Mouse (Mus musculus) neural tube, embryonic 10.5 days (tissue): ENCODE data around the gene Hoxd12.

Experiments used
- DNase-seq: peaks from one replicate; pipeline ENCODE4 v3.0.0-alpha.2; 2017; ENCODE audit warnings: low spot score; ENCODE audit errors: extremely low spot score

Gene Hoxd12

DNA sequence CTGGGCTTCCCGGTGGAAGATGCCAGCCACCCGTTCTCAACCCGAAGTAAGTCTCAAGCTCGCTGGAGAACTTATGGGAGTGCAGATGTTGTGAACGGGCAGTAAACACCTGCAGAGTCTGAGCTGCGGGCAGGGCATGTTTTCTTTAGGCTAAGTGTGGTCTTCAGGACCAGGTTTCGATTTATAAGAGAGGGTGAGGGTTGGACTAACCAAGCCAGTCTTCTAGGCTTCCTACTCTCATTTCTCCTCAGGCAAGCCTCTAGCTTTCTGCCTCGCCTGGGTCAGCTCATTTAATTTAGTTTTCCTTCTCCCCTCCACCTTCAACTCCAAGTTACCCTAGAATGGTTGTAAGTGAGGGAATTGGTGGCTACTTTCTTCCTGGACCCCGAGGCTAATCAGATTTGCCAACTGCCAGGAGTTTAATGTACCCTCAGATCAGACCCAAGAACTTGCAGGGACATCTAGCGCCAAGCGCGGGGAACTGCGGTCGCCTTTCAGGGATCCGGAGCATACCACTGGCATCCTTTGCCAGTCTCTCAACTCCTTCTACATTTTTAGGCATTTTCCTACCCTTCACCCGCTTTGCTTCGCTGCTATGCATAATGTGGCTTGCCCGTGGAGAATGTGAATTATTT, 11.4 kb upstream of the Hoxd12 start:
- peak; percentile 69 for DNase-seq

DNA sequence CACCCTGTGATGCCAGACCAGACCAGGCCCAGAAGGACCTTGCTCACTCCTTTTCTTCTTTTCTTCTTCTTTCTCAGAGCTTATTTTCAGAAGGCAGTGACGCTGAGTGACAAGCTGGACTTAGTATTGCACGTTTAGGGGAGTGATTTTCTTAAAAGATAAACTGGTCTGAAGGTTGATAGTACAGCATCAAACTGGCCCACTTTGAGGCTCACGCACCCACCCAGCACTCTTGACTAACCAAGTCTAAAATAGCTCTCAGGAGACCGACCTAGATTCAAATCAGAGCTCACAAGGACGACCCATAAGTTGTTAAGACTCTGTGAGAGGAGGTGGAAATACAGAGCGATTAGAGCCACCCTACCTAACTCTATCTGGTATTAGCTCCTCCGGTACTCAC, 8.4 kb upstream of the Hoxd12 start:
- peak; percentile 45 for DNase-seq

DNA sequence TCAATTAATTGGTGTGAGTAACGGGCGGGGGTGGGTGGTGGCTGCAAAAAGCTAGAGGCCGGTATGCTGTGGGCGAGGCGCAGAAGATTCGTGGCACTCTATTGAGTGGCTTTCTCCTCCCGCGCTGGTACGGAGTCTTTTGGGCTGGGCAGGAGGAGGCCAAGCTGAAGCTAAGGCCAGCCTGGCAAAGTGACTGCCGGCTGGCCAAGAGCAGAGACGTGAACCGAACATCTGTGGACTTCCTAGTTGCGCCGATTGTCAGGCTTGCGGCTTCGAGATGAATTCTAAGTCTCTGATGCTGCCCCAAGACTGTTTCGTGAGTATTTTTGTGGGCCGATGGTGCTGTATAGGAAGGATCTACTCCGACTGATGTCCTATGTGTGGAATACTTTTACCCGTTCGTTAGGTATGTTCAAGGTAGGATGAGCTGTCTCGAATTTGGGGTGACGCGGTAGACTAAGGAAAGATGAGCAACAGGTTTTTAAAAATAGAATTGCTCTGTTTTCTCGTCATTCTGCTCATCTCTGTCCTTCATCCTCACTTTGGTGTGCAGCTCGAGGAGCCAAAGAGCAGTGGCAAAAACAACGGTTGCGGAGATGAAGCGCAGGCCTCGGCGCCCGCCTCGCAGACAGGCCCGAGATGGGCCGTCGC, 7.5 kb upstream of the Hoxd12 start:
- DNase-seq: peak; percentile 64

DNA sequence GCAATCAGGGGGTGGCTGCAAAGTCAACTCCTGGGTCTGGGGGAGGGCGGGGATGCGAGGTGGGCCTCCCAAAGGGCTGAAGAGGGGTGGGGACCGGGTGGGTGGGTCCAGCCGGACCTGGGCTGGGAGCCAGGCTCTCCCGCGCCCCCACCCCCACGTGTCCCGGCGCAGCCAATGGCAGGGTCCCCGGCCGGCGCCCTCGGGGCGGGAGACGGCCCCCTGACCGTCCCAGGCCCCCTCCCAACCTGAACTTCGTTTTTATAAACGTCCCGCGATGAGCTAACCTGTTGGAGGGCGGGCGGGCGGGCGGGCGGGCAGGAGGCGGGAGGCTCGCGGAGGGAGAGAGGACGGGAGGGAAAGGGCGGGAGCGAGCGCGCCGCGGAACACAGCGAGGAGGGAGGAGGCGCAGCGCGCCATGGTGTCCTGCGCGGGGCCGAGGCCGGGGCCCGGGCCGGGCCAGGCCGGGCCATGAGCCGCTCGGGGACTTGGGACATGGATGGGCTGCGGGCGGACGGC, 6.9 kb upstream of the Hoxd12 start, which contains the start of gene Hoxd13:
Gene Hoxd13 (plus strand): TSS at position 469 of the 516 bp plus-strand sequence.
- DNase-seq: no peak

DNA sequence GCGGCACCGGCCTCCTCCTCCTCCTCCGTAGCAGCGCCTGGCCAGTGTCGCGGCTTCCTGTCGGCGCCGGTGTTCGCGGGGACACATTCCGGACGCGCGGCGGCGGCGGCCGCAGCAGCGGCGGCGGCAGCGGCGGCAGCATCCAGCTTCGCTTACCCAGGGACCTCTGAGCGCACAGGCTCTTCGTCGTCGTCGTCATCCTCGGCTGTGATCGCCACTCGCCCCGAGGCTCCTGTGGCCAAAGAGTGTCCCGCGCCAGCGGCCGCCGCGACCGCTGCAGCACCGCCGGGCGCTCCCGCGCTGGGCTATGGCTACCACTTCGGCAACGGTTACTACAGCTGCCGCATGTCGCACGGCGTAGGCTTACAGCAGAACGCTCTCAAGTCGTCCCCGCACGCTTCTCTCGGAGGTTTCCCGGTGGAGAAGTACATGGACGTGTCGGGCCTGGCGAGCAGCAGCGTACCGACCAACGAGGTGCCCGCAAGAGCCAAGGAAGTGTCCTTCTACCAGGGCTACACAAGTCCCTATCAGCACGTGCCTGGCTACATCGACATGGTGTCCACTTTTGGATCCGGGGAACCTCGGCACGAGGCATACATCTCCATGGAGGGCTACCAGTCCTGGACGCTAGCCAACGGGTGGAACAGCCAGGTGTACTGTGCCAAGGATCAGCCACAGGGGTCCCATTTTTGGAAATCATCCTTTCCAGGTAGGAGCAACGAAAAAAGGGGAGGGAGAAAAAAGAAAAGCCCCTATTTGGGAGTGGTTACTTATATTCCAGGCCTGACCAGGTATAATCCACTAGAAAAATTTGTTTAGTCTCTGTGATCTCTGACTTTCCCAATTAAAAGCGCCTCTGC, 6.2 kb upstream of the Hoxd12 start:
- peak; percentile 80 for DNase-seq

DNA sequence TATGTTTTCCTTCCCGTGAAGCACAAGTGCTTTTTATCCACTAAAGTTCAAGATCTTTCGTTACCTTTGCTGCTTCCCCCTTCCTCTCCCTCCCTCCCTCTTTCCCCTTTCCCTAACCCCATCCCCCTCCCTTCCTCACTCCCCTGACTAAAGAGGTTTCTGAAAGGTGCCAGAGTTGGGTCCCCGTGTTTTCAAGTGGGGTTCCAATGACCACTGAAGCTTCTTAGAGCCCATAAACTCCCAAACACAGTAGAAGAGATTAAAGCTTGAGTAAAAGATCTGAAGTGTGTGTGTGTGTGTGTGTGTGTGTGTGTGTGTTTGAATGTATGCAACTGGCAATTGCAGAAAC, 5.6 kb upstream of the Hoxd12 start:
- no peak for DNase-seq

DNA sequence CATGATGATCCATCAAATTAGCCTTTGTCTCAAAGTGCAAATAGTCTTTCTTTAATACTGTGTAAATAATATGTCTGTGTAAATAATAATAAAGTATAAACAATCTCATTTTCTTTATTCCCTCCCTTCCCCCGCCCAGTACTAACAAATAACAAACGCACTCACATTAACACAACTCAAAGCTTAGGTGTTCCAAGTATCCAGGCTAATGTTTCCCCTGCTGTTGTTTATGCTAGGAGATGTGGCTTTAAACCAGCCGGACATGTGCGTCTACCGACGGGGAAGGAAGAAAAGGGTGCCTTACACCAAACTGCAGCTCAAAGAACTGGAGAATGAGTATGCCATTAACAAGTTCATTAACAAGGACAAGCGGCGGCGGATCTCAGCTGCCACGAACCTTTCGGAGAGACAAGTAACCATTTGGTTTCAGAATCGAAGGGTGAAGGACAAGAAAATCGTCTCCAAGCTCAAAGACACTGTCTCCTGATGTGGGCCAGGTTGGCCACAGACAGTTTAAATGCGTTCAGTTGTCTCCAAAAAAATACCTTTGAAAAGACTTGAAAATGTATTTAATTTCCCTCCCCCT, 5.1 kb upstream of the Hoxd12 start:
- peak; percentile 64 for DNase-seq

DNA sequence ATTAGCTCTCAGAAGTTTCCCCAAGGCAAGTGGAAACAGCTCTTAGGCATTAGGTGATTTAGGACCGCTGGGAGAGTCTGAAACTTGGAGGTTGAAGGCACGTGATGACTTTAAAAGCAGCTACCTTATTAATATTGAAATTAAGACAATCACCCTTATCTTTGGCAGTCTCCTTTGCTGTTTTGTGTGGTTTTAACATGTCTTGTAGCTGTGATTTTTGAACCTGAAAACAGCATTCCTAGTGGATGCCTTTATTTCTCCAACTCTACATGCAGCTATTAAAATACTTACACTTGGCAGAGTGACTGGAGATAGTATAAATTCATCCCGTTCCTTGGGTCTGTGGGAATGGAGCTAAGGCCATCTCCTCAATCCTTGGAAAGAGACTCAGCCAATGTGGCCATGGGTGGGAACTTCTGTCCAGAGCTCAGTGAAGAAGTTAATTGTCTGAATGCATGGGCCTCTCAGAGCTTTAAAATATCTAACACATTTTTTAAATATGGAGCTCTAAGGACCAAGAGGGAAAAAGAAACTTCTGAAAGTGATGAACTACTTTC, 4.1 kb upstream of the Hoxd12 start:
- no peak for DNase-seq

DNA sequence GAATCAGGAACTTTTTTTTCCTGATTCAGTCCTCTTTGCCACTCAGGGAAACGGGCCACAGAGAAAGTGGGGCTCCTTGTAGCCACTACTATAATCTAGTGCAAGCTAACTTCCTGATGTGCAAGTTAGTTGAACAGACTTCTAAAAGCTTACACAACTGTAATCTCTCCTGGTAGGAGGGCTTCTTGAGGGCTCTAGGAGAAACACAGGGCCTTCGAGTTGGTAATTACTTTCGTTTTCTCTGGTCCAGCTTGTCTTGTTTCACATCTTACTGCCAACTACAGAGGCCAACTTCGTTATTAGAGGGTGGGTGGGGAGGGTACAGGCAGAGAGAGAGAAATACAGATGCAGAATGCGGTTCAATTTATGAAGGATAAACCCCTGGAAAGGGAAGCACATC, 3.0 kb upstream of the Hoxd12 start:
- DNase-seq: no peak

DNA sequence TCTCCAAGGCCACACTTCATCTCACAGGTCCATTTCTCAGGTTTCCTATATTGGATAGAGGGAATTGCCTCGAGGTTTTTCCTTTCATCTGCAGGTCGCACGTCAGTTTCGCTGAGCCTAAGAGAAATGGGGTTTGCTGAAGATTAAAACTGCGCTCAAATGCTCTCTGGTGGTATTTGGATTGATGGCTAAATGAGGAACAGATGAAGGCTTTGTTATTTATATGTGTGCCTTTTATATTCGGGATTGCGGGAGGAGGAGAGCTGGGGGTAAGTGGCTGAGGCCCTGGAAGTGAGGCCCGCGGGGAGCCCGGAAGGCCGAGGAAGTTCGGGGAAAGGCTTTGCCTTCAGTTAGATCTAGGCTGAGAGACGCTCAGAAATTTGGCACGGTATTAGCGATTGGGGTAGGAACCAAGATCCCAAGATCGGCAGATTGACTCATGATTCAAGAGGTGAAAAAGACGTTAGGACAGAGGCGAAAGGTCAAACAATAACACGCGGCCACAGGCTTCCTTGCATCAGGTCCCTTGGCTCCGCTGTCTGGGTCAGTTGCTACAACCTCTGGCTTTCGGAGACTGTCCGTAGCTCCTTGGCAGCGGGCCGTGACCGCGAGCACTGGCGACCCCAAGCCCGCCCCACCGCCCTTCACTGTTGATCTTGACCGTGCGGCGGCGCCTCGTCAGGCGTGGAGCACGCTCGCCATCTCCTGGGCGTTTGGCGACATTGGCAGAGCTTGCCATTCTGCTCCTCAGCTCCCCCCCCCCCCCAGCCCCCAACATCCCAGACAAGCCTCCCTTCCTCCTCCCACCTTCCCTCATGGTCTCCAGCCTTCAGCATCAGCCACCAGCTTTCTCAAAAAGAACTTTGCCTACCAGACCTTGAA, 2.1 kb upstream of the Hoxd12 start:
- no peak for DNase-seq

DNA sequence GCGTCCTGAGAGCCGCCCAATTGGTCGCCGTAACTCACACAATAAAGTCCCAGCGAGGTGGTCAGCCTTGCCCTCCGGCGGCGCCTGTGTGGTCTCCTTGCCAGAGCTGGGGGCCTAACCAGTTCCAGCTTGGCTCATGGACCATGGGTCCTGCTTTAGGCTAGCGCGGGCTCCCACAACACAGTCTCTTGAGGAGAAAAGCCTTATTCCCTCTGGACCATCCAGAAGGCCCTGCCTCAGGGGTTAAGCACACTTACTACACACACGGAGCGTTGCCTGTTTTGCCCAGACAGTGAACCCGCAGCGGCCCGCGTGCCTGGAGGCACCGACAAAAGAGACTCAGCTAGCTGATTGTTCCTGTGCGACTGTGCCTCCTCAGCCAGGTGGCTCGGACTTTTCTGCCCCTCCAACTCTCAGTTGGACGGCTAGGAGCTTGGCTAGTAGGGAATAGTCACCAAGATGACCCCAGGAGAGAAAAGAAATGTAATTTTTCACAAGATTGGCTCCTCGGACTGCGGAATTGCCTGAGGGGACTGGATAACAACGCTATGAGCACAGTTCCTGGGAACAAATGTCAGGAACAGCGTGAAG, 883 bp upstream of the Hoxd12 start:
- DNase-seq: no peak

DNA sequence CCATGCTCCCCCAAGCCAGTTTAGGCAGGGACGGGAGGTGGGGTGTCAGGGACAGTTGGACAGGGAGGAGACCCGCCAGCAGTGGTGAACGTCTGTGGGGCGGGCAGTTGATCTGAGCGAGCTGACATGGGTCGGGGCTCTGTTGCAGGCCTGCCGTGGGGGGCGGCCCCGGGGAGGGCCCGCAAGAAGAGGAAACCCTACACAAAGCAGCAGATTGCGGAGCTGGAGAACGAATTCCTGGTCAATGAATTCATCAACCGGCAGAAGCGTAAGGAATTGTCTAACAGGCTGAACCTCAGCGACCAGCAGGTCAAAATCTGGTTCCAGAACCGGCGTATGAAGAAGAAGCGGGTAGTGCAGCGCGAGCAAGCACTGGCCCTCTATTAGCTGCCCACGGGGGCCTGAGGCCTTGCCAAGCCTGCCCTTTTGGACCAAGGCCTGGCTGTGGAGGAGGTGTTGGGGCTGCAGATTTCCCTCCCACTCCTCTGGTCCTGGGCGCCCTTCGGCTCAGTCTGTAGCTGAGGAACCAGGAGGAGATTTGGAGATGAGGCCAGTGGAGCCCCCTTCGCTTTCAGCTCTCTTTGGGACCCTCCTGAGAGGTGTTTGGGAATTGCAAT, 961 bp downstream of the Hoxd12 start:
- DNase-seq: no peak

DNA sequence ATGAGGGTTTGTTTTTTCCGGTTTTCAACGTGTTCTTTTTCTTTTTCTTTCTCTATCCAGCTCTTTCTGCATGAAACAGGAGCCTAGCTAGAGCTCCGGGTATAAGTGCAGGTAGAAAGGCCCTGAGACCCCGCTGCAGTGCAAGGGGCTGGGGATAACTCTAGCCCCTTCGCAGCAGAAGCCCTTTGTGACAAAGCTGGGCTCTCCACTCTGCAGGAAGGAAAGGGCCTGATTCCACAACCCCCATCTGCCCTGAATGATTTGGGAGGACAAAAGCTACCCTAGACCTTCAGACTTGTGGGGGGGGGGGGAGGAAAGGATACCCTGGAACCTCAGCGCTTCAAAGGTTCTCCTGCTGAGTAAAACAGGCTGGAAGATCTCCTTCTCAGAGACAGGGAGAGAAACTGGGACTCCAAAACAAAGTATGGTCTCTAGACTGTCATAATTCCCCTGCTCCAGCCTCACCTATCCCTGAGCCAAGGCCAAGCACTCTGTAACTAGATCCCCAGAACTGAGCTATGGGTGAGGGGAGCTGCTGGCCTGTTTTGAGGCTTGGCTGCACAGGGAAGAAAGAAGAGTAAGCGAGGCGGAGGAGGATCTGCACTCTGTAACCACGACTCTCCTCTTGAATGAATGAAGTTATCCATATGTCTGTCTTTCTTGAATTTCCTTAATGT, 1.7 kb downstream of the Hoxd12 start:
- DNase-seq: no peak

DNA sequence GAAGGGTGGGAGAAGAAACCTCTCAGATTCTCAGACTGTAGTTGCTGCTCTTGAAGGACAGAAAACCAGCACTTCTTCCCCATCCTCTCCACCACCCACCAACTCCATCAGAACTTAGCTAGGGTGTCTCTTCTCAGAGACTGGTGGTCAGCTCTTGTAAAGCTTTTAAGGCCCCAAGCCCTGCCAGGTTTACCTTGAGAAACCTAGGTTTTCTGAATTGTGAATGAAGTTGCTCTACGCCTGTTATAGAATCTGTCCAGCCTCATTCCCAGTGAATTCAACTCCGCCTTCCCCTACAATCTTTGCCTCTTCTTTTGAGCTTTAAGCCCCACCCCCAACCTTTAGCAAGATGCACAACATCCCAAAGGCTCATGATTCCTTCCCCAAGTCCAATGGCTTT, 2.3 kb downstream of the Hoxd12 start:
- no peak for DNase-seq

DNA sequence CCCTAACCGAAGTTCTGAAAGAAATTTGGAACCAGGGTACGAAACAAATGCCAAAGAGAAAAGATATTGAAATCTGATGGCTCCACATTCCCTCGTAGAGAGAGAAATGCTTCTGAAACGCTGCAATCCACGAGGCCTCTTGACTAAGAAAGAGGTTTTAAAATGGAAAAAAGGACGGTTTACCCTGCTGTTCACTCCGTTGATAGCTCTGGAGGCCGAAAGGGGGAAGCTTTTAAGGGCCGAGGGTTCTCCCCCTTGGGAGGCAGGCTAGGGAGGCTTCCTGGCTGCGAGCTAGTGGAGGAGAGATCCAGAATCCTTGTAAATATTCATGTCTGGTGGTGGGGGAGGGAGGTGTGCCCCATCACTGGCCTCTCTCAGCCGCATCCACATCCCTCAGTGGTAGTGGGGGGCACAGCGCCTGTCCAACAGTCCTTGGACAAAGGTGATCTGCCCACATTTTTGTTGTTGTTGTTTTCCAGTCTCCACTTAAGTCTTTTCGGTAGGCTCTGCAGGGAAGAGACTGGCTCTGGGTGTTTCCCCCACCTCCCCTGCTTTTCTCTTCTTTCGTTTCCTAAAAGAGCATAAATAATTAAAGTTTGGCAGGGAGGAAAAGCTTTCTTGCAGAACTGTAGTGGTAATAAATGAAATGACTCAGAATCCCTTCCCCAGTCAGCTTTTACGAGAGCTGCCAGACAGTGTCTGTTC, 4.2 kb downstream of the Hoxd12 start, which contains the start of gene Hoxd11:
Gene Hoxd11 (plus strand): TSS at position 667 of the 705 bp plus-strand sequence.
- DNase-seq: peak; percentile 61

DNA sequence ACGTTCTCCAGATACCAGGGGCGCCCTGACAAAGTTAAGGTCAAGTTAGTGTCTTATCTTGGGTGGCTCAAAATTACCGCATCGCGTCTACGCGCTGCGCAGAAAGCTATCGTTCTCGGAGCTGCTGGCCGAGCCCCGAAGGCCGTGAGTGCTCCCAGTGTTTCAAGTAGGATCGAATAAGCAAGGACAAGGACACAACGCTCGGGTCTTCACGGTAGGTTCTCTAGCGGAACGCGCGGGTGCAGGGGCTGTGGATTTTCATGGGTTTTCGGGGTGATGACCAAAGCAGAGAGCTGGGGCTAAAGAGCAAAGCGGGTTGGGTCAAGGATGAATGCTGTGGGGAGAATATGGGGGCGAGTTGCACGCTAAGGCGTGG, 4.8 kb downstream of the Hoxd12 start:
- peak; percentile 73 for DNase-seq

DNA sequence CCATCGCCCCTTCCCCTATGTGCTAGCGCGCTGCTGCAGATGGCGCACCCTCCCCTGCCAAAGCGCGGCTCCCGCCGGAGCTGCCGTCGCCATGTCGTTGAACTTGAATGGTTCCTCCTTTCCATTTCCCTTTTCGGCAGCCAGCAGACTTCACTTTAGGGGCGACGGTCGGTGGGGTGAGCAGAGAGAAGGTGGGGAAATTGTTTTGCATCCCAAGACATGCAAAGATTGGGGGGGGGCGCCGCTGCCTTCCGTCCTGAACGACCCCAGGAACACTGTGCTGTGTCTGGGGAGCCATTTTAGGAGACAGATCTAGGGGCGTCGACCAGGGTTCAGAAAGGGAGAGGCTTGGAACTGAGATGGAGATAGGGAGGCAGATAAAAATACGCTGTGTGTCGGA, 5.2 kb downstream of the Hoxd12 start:
- peak; percentile 63 for DNase-seq
